Mouse (Mus musculus) lung, embryonic 15.5 days (tissue): ENCODE measurements around the gene Kcmf1. TPM values are rescaled to one million over a fixed set of nuclear protein-coding genes. Genes with fewer than 3 reads are reported as not detected.

Experiments used
- ATAC-seq: fragments of 200-750 bp; cut with Nextera tagmentation; 2 replicates; pipeline ENCODE4 v1.8.0; 2017; ENCODE audit warnings: moderate number of reproducible peaks, borderline replicate concordance; ENCODE audit not compliant: low FRiP score, low TSS enrichment; ENCODE audit errors: extremely low read depth
- H3K27ac ChIP-seq: fragments of 300-500 bp; sonication (generic); 2 replicates; pipeline ENCODE4 v1.5.1; 2015; ENCODE audit warnings: moderate library complexity, mild to moderate bottlenecking, inconsistent platforms
- H3K27me3 ChIP-seq: fragments of 300-500 bp; sonication (generic); 2 replicates; pipeline ENCODE4 v1.6.1; 2015; ENCODE audit warnings: inconsistent platforms
- H3K36me3 ChIP-seq: fragments of 300-500 bp; sonication (generic); 2 replicates; pipeline ENCODE4 v1.6.1; 2015; ENCODE audit warnings: inconsistent platforms
- H3K4me1 ChIP-seq: fragments of 300-500 bp; sonication (generic); 2 replicates; pipeline ENCODE4 v1.6.1; 2015; ENCODE audit warnings: inconsistent platforms
- H3K4me2 ChIP-seq: fragments of 300-500 bp; sonication (generic); 2 replicates; pipeline ENCODE4 v1.6.1; 2015; ENCODE audit warnings: inconsistent platforms, mild to moderate bottlenecking, moderate library complexity
- H3K4me3 ChIP-seq: fragments of 300-500 bp; sonication (generic); 2 replicates; pipeline ENCODE4 v1.5.1; 2015; ENCODE audit warnings: mild to moderate bottlenecking, inconsistent platforms
- H3K9ac ChIP-seq: fragments of 300-500 bp; sonication (generic); 2 replicates; pipeline ENCODE4 v1.6.1; 2015; ENCODE audit warnings: inconsistent platforms
- H3K9me3 ChIP-seq: fragments of 300-500 bp; sonication (generic); 2 replicates; pipeline ENCODE4 v1.6.1; 2016; ENCODE audit warnings: inconsistent platforms
- WGBS: fragments of 180-500 bp; shearing (Covaris S2); methylation state at CpG from one replicate; pipeline ENCODE4 v1.1.7; 2015; 5-methylcytosine and 5-hydroxymethylcytosine counted together
- polyA plus RNA-seq: library from polyadenylated mRNA; unstranded; fragments of >200 nt; fragmentation: Nextera tagmentation; extraction: Ambion mirVana; gene quantifications from 2 replicates; pipeline ENCODE4 v1.2.1, GENCODE M21; 2015

The Kcmf1 gene
- polyA plus RNA-seq, 1 experiment from 2014 or later, result 45.9 TPM

DNA sequence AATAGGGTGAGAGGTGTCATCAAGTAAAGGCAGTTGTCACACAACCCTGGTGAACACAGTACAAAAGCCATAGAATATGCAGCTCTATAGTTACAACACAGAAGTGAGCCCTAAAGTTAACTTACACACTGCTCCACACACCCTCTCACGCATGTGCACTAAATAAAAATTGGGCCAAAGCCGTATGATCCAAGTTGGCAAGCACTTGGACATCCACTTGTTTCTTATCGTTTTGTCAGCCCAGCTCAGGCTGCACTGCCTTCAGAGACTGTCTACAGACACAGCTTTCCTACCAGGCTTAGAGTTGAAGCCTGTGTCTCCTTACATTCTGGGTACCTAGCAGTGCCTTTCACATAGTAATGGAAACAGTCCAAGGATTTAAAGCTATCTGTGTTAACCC is 4.8 kb downstream of the Kcmf1 start:
- 42% methylated on average over 3 of the region's 3 CpGs for WGBS
- H3K9ac ChIP-seq, result no peak overlapping the region

DNA sequence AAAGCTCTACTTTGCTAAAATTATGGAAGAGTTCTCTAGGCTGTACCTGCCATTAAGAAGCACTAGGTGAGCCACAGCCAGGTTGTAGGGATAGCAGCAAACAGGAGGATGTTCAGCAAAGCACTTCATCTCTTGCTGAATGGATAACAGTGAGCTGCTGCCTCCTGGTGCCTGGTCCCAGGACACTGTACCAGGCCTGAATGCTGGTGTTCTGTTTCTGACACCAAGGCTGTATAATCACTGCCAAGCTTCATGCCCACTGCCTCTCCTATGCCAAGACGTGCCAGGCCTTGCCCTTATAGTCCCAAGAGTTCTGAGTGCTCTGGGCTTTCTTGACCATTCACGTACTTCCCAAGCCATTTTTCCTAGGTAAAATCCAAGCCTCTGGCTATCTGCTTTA is 8.5 kb downstream of the Kcmf1 start:
- 97% methylated on average over 2 of the region's 2 CpGs for WGBS
- H3K9me3 ChIP-seq, result no peaks in the 10 kb centered on the region
- H3K4me1 ChIP-seq, result peaks cover 25% of the 10 kb centered on the region
- no peaks in the 10 kb centered on the region for H3K27me3 ChIP-seq
- no peak for ATAC-seq
- H3K9ac ChIP-seq, result no peak overlapping the region
- no peak overlapping the region for H3K27ac ChIP-seq
- no peak overlapping the region for H3K4me2 ChIP-seq
- no peak overlapping the region for H3K4me3 ChIP-seq
- H3K36me3 ChIP-seq, result 0 out of 2 replicates have a peak, but pooled peaks cover 4% of the 10 kb centered on the region

More for the DNA sequence above, 4.8 kb downstream of the Kcmf1 start:
- ATAC-seq, result no peak
- Histone ChIP-seq H3K4me3 (no peak overlapping the region), H3K4me1 (peaks cover 42% of the 10 kb centered on the region), H3K36me3 (0 out of 2 replicates have a peak, but pooled peaks cover 4% of the 10 kb centered on the region), H3K4me2 (no peak overlapping the region), H3K27me3 (no peaks in the 10 kb centered on the region), H3K9me3 (no peaks in the 10 kb centered on the region), H3K27ac (no peak overlapping the region)

DNA sequence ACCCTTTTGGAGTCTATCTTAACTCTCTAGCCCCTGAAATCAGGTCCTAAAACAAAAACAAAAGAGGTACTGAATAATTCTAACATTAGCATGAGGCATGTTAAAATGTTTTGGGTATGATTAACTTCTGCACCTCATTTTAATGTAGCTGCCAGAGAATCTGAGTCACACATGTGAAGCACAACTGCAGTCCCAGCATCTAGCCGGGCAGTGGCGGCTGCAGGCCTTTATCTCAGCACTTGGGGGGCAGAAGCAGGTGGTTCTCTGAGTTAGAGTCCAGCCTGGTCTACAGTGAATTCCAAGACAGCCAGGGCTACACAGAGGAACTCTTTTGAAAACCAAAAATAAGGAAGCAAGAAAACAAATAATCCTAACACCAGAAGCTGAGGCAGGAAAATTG is 11.1 kb downstream of the Kcmf1 start:
- no peak for ATAC-seq

DNA sequence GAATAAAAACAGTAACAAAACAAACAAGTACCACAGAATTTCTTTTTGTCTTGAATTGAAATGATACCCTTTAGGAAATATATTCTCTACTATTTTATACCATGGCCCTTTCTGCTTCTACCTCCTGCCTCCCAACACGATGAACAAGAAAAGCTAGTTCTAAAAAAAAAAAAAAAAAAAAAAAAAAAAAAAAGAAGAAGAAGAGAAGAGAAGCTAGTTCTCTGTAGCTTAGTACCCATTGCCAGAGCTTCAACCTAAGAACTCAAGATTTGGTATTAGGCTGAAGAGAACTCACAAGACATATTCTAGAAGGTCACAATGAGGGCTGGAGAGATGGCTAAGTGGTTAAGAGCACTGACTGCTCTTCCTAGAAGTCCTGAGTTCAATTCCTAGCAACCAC is 14.5 kb downstream of the Kcmf1 start:
- H3K27ac ChIP-seq, result no peak overlapping the region
- H3K36me3 ChIP-seq, result no peaks in the 10 kb centered on the region
- H3K27me3 ChIP-seq, result no peaks in the 10 kb centered on the region
- ATAC-seq, result no peak
- WGBS, result 68% methylated on average over 1 of the region's 1 CpGs
- H3K9ac ChIP-seq, result no peak overlapping the region
- no peak overlapping the region for H3K4me3 ChIP-seq
- H3K4me2 ChIP-seq, result no peak overlapping the region
- H3K9me3 ChIP-seq, result no peaks in the 10 kb centered on the region
- H3K4me1 ChIP-seq, result peaks cover 28% of the 10 kb centered on the region

More for the DNA sequence above, 11.1 kb downstream of the Kcmf1 start:
- 75% methylated on average over 2 of the region's 2 CpGs for WGBS
- Histone ChIP-seq H3K9ac (no peak overlapping the region), H3K36me3 (no peaks in the 10 kb centered on the region), H3K9me3 (no peaks in the 10 kb centered on the region), H3K4me2 (no peak overlapping the region), H3K4me3 (no peak overlapping the region), H3K4me1 (peaks cover 12% of the 10 kb centered on the region), H3K27me3 (no peaks in the 10 kb centered on the region), H3K27ac (no peak overlapping the region)

DNA sequence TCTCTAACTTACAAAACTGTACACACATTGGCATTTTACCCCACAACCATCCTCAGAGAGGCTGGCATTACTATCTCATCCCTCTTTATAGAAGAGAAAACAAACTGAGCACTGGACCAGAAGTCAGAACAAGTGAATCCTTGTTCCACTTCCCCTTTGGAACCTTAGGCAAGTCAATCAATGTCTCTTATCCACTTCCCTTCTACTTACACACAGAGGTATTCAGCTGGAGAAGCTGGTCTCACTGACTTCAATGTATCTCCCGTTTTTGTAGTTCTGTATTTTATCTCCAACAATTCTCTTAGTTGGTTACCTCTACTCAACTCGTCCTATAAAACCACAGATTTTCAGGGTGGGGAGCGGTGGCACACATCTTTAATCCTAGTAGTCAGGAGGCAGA is 15.0 kb downstream of the Kcmf1 start:
- WGBS, result 76% methylated on average over 3 of the region's 3 CpGs
- H3K4me1 ChIP-seq, result peaks cover 23% of the 10 kb centered on the region
- no peak overlapping the region for H3K27ac ChIP-seq
- no peak overlapping the region for H3K4me2 ChIP-seq
- no peaks in the 10 kb centered on the region for H3K9me3 ChIP-seq
- ATAC-seq, result no peak
- H3K27me3 ChIP-seq, result no peaks in the 10 kb centered on the region
- H3K36me3 ChIP-seq, result no peaks in the 10 kb centered on the region
- no peak overlapping the region for H3K4me3 ChIP-seq
- no peak overlapping the region for H3K9ac ChIP-seq

DNA sequence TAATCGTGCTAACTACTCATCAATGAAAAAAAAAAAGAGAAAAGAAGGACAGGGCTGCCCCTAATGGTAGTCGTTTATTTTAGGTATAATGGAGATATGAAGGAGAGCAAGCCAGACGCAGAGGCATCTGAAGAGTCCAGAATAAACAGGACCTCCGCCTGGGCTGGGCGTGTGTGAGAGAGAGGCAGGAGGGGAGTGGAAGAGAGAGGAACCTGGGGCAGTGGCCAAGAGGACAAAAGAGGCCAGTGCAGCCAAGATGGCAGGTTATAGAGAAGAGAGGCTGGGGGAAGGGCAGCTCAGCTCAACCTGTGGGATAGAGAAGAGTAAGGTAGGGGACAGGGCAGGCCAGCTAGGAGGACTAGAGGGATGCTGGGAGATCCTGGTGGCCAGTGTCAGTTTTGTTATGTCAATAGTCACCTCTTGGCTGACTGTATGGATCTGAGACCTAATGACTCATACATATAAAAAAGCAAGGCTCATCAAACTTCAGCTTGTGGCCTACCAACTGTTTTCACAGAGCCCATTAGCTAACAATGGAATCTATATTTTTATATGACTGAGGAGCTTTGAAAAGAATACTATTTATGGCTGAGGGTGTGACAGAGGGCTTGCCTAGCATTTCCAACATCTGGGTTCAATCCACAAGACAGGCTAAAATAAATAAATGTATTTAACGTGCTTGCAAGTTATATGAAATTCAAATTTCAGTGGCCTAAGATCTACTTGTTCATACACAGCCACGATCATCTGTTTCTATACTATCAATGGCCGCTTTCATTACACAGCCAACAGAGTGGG is 16.9 kb downstream of the Kcmf1 start:
- H3K36me3 ChIP-seq, result no peaks in the 10 kb centered on the region
- H3K4me1 ChIP-seq, result peaks cover 28% of the 10 kb centered on the region
- H3K27me3 ChIP-seq, result no peaks in the 10 kb centered on the region
- peak; percentile 37; the same call in 1 of the 2 replicates for ATAC-seq
- peak overlapping the region; percentile 12; the same call in 1 of the 2 replicates for H3K27ac ChIP-seq
- 51% methylated on average over 8 of the region's 8 CpGs for WGBS
- no peak overlapping the region for H3K4me3 ChIP-seq
- H3K4me2 ChIP-seq, result no peak overlapping the region
- no peak overlapping the region for H3K9ac ChIP-seq
- no peaks in the 10 kb centered on the region for H3K9me3 ChIP-seq

DNA sequence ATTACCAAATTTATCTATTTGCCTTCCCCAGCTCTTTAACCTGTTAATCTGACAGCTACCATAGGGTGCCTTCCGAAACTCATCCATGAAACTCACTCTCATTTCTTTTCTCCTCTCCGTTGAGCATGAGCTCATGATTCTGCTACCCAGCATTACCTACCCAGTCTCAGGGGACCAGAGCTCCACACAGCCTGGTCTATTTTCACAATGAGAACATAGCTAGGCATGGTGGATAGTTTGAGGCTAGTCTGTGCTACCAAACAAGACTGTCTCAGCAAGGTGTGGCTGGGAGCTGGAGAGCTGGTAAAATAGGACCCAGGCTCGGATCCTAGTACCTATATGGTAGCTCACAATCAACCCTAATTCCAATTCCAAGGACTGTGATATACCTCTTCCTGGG is 17.6 kb downstream of the Kcmf1 start:
- H3K4me2 ChIP-seq, result no peak overlapping the region
- no peak overlapping the region for H3K4me3 ChIP-seq
- peaks cover 28% of the 10 kb centered on the region for H3K4me1 ChIP-seq
- no peak overlapping the region for H3K27ac ChIP-seq
- H3K27me3 ChIP-seq, result no peaks in the 10 kb centered on the region
- no peak overlapping the region for H3K9ac ChIP-seq
- H3K36me3 ChIP-seq, result no peaks in the 10 kb centered on the region
- ATAC-seq, result no peak
- H3K9me3 ChIP-seq, result no peaks in the 10 kb centered on the region
- WGBS, result 94% methylated on average over 3 of the region's 3 CpGs

DNA sequence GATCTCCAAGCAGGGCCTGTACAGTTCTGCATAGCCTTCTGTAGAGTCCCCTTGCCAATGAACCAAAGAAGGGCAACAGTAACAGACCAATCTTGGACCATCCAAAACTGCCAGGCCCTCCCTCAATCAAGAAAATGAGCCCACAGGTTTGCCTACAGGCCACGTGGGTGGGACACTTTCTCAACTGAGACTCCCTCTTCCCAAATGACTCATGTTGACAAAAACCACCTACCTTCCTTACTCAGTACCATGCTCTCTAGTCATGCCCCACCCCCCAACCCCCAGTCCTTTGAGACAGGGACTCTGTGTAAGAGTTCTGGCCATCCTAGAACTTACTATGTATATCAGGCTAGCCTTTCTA is 18.2 kb downstream of the Kcmf1 start:
- Histone ChIP-seq H3K4me3 (no peak overlapping the region), H3K9me3 (no peaks in the 10 kb centered on the region), H3K4me1 (peaks cover 28% of the 10 kb centered on the region), H3K4me2 (no peak overlapping the region), H3K36me3 (no peaks in the 10 kb centered on the region), H3K27ac (no peak overlapping the region), H3K9ac (no peak overlapping the region), H3K27me3 (no peaks in the 10 kb centered on the region)
- 61% methylated on average over 1 of the region's 1 CpGs for WGBS
- ATAC-seq, result no peak

DNA sequence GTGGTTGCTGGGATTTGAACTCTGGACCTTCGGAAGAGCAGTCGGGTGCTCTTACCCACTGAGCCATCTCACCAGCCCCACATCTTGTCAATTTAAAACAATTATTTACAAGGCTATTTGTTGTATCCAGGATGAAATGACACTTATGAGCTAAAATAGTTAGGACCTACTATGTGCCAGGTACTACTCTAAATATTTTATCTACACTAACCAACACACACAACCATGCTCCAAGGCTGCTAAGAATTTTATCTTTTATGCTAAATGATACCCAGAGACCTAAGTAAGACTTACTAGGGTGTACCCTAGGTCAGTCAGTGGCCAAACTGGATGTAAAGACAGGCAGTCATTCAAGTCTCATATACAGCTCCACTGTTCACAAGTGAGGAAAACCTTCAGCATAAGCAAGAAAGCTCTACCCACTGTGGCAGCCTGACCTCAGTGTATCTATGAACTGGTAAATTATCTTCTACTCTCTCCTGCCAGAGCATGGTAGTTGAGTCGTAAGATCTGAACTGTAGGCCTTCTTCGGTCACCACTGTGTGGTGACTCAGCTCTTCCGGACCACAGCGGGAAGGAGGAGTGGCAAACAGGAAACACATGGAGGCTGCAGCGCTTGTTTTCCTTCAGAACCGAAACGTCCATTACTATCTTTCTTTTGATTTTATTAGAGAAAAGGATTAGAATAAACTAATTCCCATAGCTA is 18.7 kb downstream of the Kcmf1 start:
- Histone ChIP-seq H3K27me3 (no peaks in the 10 kb centered on the region), H3K9ac (no peak overlapping the region), H3K36me3 (no peaks in the 10 kb centered on the region), H3K9me3 (no peaks in the 10 kb centered on the region), H3K4me3 (no peak overlapping the region), H3K27ac (no peak overlapping the region), H3K4me2 (no peak overlapping the region), H3K4me1 (peaks cover 28% of the 10 kb centered on the region)
- 80% methylated on average over 9 of the region's 9 CpGs for WGBS
- no peak for ATAC-seq

DNA sequence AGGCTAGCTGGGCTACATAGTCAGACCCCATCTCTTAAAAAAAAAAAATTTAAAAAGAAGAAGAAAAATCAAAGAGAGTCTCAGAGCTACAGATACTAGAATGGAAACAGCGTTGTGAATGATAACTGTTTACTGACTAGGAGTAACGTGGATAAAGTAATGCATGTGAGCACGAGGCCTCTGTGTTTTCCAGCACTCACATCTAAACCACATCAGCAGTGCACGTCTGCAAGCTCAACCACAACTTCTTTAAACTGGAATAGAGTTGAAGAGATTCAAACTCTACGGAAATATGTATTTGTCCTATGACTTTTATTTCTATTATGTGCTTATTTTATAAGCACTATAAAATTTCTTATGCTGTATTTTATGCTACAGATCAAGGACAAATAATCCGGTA is 23.1 kb downstream of the Kcmf1 start:
- Histone ChIP-seq H3K4me1 (peaks cover 13% of the 10 kb centered on the region; the same call in 1 of the 2 replicates), H3K27ac (no peak overlapping the region), H3K4me3 (no peak overlapping the region), H3K9me3 (no peaks in the 10 kb centered on the region), H3K9ac (no peak overlapping the region), H3K4me2 (no peak overlapping the region), H3K27me3 (no peaks in the 10 kb centered on the region), H3K36me3 (no peaks in the 10 kb centered on the region)
- 87% methylated on average over 6 of the region's 6 CpGs for WGBS
- no peak for ATAC-seq

DNA sequence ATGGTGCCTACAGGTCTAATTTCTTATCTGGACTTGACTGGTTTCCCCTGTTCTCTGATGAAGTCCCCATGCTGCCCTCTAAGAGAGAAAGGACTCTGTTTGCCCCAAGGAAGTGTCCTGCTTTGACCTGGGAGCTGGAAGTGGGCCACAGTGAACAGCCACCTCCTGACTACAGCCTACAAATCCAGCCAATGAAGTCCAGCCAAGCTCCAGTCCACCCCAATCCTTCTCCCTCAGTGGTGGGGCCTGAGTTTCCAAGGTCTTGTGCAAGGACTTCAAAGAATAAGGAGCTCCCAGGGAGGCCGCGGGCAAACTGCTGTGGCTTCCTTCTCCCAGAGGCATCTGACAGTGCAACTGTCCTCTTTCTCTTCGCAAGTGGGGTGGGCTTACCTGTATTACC is 26.4 kb downstream of the Kcmf1 start:
- 90% methylated on average over 3 of the region's 3 CpGs for WGBS
- Histone ChIP-seq H3K27ac (no peak overlapping the region), H3K27me3 (no peaks in the 10 kb centered on the region), H3K36me3 (no peaks in the 10 kb centered on the region), H3K4me3 (no peak overlapping the region), H3K4me2 (no peak overlapping the region), H3K9ac (no peak overlapping the region), H3K9me3 (no peaks in the 10 kb centered on the region), H3K4me1 (peaks cover 24% of the 10 kb centered on the region)
- no peak for ATAC-seq

DNA sequence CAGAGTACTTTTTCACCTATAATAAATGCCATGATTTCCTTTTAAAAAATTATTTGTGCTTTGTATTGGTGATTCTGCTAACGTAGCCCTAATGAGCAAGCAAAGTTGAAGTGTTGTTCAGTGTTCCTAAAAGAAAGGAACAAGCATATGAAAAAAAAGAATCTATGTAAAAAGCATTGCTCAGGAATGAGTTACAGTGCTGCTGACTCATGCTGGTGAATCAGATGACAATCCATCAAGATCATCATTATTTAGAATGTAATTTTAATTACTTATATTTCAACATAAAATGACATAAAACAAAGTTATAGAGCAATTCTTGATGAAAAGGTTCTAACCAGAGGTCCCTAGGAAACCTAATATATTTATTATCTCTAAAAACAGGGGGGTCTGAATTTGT is 27.5 kb downstream of the Kcmf1 start:
- WGBS, result 89% methylated on average over 1 of the region's 1 CpGs
- no peak overlapping the region for H3K9ac ChIP-seq
- peaks cover 25% of the 10 kb centered on the region for H3K4me1 ChIP-seq
- H3K36me3 ChIP-seq, result no peaks in the 10 kb centered on the region
- ATAC-seq, result no peak
- H3K4me3 ChIP-seq, result no peak overlapping the region
- no peak overlapping the region for H3K27ac ChIP-seq
- no peaks in the 10 kb centered on the region for H3K9me3 ChIP-seq
- no peaks in the 10 kb centered on the region for H3K27me3 ChIP-seq
- no peak overlapping the region for H3K4me2 ChIP-seq
